Mouse (Mus musculus) small intestine, adult 10 weeks (tissue): ENCODE data around the gene Ano5. TPM values are rescaled to one million over a fixed set of nuclear protein-coding genes. Genes with fewer than 3 reads are reported as not detected.

Experiments
- polyA plus RNA-seq: library from polyadenylated mRNA; stranded (reverse); fragments of 350-450 nt; fragmentation: Illumina TruSeq; extraction: RNeasy Lipid Tissue Mini Kit (QIAGEN cat#74804); gene quantifications from one replicate; pipeline ENCODE4 v1.2.3, GENCODE M21; 2014; ENCODE audit warnings: low replicate concordance

Gene Ano5
- polyA plus RNA-seq, result 0.63 TPM

GRCm38 (mm10) chr7:51510671-51511651, at the start of gene Ano5:
Gene Ano5 (plus strand): TSS chr7:51511029.

GRCm38 (mm10) chr7:51621694-51622145, 110.9 kb downstream of the Ano5 start, which contains the start of gene Slc17a6:
Gene Slc17a6 (plus strand): TSS chr7:51622006.

Other genes starting within 250 kb of the Ano5 start
- 0.11 TPM for gene Slc17a6, start 111.0 kb downstream of the Ano5 start, polyA plus RNA-seq